Mouse (Mus musculus) heart, adult 2 months (tissue): ENCODE measurements around the gene Cspg4.

Experiments
- CTCF ChIP-seq: fragments of 200-600 bp; IDR thresholded peaks from 2 replicates; pipeline ENCODE4 v1.8.1; 2022; ENCODE audit warnings: antibody characterized with exemption, mild to moderate bottlenecking, moderate library complexity
- EP300 ChIP-seq: fragments of 200-500 bp; IDR thresholded peaks from 2 replicates; pipeline ENCODE4 v1.6.1; 2011; ENCODE audit warnings: low read depth, low read length, control low read depth; ENCODE audit not compliant: insufficient read depth
- POLR2A ChIP-seq: fragments of 200-500 bp; IDR thresholded peaks from 2 replicates; pipeline ENCODE4 v1.6.1; 2011; ENCODE audit warnings: mild to moderate bottlenecking, low read depth, low read length, control low read depth; ENCODE audit not compliant: insufficient read depth

- TF ChIP-seq POLR2A = no peak
- no peak for TF ChIP-seq CTCF
- no peak for TF ChIP-seq EP300
Observed at GRCm38 (mm10) chr9:56915695-56916410, 51.0 kb downstream of the Cspg4 start.
